Mouse (Mus musculus): Measurements from ENCODE around the gene Tbx21. TPM values are rescaled to one million over a fixed set of nuclear protein-coding genes. Genes with fewer than 3 reads are reported as not detected.

The Tbx21 gene
- polyA plus RNA-seq, 1 experiment = 1.9 TPM

- no peak for DNase-seq
- WGBS = 45% methylated on average over 1 of the region's 1 CpGs
- H3K4me1 ChIP-seq (ENCODE audit: control insufficient read depth, insufficient read depth, low read length) = no peaks in the 10 kb centered on the region
- no peak overlapping the region for H3K4me3 ChIP-seq (replicated peaks; ENCODE audit: extremely low read depth, low read depth, low read length)
- TF ChIP-seq CTCF (IDR thresholded peaks at IDR 0.05; ENCODE audit: insufficient read depth, low read length) = no peak
- TF ChIP-seq POLR2A (IDR thresholded peaks at IDR 0.05; ENCODE audit: borderline replicate concordance, extremely low read depth, low read depth, low read length) = no peak
Measured at GRCm38 (mm10) chr11:97071129-97071528, 44.0 kb downstream of the Tbx21 start.

- no peaks in the 10 kb centered on the region for H3K4me1 ChIP-seq (ENCODE audit: control insufficient read depth, insufficient read depth, low read length)
- no peak for DNase-seq
- no peak overlapping the region for H3K4me3 ChIP-seq (replicated peaks; ENCODE audit: extremely low read depth, low read depth, low read length)
- TF ChIP-seq POLR2A (IDR thresholded peaks at IDR 0.05; ENCODE audit: borderline replicate concordance, extremely low read depth, low read depth, low read length) (no peak), CTCF (IDR thresholded peaks at IDR 0.05; ENCODE audit: insufficient read depth, low read length) (no peak)
- 54% methylated on average over 2 of the region's 2 CpGs for WGBS
Measured at GRCm38 (mm10) chr11:97069770-97070169, 45.4 kb downstream of the Tbx21 start.

- TF ChIP-seq POLR2A (IDR thresholded peaks at IDR 0.05; ENCODE audit: borderline replicate concordance, extremely low read depth, low read depth, low read length) = no peak
- no peak for TF ChIP-seq CTCF (IDR thresholded peaks at IDR 0.05; ENCODE audit: insufficient read depth, low read length)
- WGBS = 64% methylated on average over 1 of the region's 1 CpGs
Measured at GRCm38 (mm10) chr11:97069333-97069732, 45.8 kb downstream of the Tbx21 start.

GRCm38 (mm10) chr11:97066656-97067360, 48.3 kb downstream of the Tbx21 start:
- TF ChIP-seq POLR2A (IDR thresholded peaks at IDR 0.05; ENCODE audit: borderline replicate concordance, extremely low read depth, low read depth, low read length) = no peak
- no peak for TF ChIP-seq CTCF (IDR thresholded peaks at IDR 0.05; ENCODE audit: insufficient read depth, low read length)
- Histone ChIP-seq H3K4me3 (replicated peaks; ENCODE audit: extremely low read depth, low read depth, low read length) (no peak overlapping the region), H3K4me1 (ENCODE audit: control insufficient read depth, insufficient read depth, low read length) (no peaks in the 10 kb centered on the region)
- no peak for DNase-seq
- WGBS = 65% methylated on average over 22 of the region's 22 CpGs

More at GRCm38 (mm10) chr11:97069333-97069732, 45.8 kb downstream of the Tbx21 start:
- DNase-seq = no peak
- H3K4me1 ChIP-seq (ENCODE audit: control insufficient read depth, insufficient read depth, low read length) = no peaks in the 10 kb centered on the region
- no peak overlapping the region for H3K4me3 ChIP-seq (replicated peaks; ENCODE audit: extremely low read depth, low read depth, low read length)

GRCm38 (mm10) chr11:97065538-97066295, 49.4 kb downstream of the Tbx21 start:
- 81% methylated on average over 12 of the region's 12 CpGs for WGBS
- no peaks in the 10 kb centered on the region for H3K4me1 ChIP-seq (ENCODE audit: control insufficient read depth, insufficient read depth, low read length)
- H3K4me3 ChIP-seq (replicated peaks; ENCODE audit: extremely low read depth, low read depth, low read length) = no peak overlapping the region
- TF ChIP-seq POLR2A (IDR thresholded peaks at IDR 0.05; ENCODE audit: borderline replicate concordance, extremely low read depth, low read depth, low read length) (no peak), CTCF (IDR thresholded peaks at IDR 0.05; ENCODE audit: insufficient read depth, low read length) (no peak)
- DNase-seq = no peak

- Histone ChIP-seq H3K4me3 (replicated peaks; ENCODE audit: extremely low read depth, low read depth, low read length) (no peak overlapping the region), H3K4me1 (ENCODE audit: control insufficient read depth, insufficient read depth, low read length) (no peaks in the 10 kb centered on the region)
- DNase-seq = no peak
- 78% methylated on average over 3 of the region's 3 CpGs for WGBS
- no peak for TF ChIP-seq CTCF (IDR thresholded peaks at IDR 0.05; ENCODE audit: insufficient read depth, low read length)
- no peak for TF ChIP-seq POLR2A (IDR thresholded peaks at IDR 0.05; ENCODE audit: borderline replicate concordance, extremely low read depth, low read depth, low read length)
Measured at GRCm38 (mm10) chr11:97063921-97064295, 51.2 kb downstream of the Tbx21 start.

- TF ChIP-seq POLR2A (IDR thresholded peaks at IDR 0.05; ENCODE audit: borderline replicate concordance, extremely low read depth, low read depth, low read length) = no peak
- TF ChIP-seq CTCF (IDR thresholded peaks at IDR 0.05; ENCODE audit: insufficient read depth, low read length) = no peak
- Histone ChIP-seq H3K4me1 (ENCODE audit: control insufficient read depth, insufficient read depth, low read length) (no peaks in the 10 kb centered on the region), H3K4me3 (replicated peaks; ENCODE audit: extremely low read depth, low read depth, low read length) (no peak overlapping the region)
- 42% methylated on average over 9 of the region's 9 CpGs for WGBS
- DNase-seq = no peak
Measured at GRCm38 (mm10) chr11:97063274-97063920, 51.7 kb downstream of the Tbx21 start.

GRCm38 (mm10) chr11:97052219-97052646, 62.9 kb downstream of the Tbx21 start:
- peak; percentile 71 for DNase-seq
- Histone ChIP-seq H3K4me1 (ENCODE audit: control insufficient read depth, insufficient read depth, low read length) (peaks cover 19% of the 10 kb centered on the region), H3K4me3 (replicated peaks; ENCODE audit: extremely low read depth, low read depth, low read length) (peak overlapping the region; percentile 6)
- WGBS = 22% methylated on average over 11 of the region's 11 CpGs
- TF ChIP-seq CTCF (IDR thresholded peaks at IDR 0.05; ENCODE audit: insufficient read depth, low read length) = no peak
- no peak for TF ChIP-seq POLR2A (IDR thresholded peaks at IDR 0.05; ENCODE audit: borderline replicate concordance, extremely low read depth, low read depth, low read length)

- no peak for DNase-seq
- 13% methylated on average over 13 of the region's 13 CpGs for WGBS
- Histone ChIP-seq H3K4me1 (ENCODE audit: control insufficient read depth, insufficient read depth, low read length) (peaks cover 19% of the 10 kb centered on the region), H3K4me3 (replicated peaks; ENCODE audit: extremely low read depth, low read depth, low read length) (peak overlapping the region; percentile 92)
- no peak for TF ChIP-seq POLR2A (IDR thresholded peaks at IDR 0.05; ENCODE audit: borderline replicate concordance, extremely low read depth, low read depth, low read length)
- TF ChIP-seq CTCF (IDR thresholded peaks at IDR 0.05; ENCODE audit: insufficient read depth, low read length) = no peak
Measured at GRCm38 (mm10) chr11:97050944-97051586, 64.1 kb downstream of the Tbx21 start.
